Mouse (Mus musculus): ENCODE data around the gene Cdk14. TPM values are rescaled to one million over a fixed set of nuclear protein-coding genes. Genes with fewer than 3 reads are reported as not detected.

Gene Cdk14
- polyA plus RNA-seq, 1 experiment from 2014 or later, result 23.5 TPM

GRCm38 (mm10) chr5:5292830-5293542, 127.1 kb downstream of the Cdk14 start:
- Histone ChIP-seq H3K9me3 (ENCODE audit: control insufficient read depth, low read length) (no peaks in the 10 kb centered on the region), H3K27ac (ENCODE audit: low read depth, low read length) (no peak overlapping the region), H3K4me3 (ENCODE audit: low read depth, low read length) (no peak overlapping the region), H3K36me3 (ENCODE audit: control insufficient read depth, insufficient read depth, low read length) (no peaks in the 10 kb centered on the region), H3K4me2 (ENCODE audit: low read depth, low read length, severe bottlenecking) (no peak overlapping the region), H3K27me3 (ENCODE audit: control insufficient read depth, insufficient read depth, low read length) (no peaks in the 10 kb centered on the region), H3K4me1 (replicated peaks; ENCODE audit: control insufficient read depth, insufficient read depth, low read length) (no peaks in the 10 kb centered on the region), H3K9ac (ENCODE audit: low read length) (no peak overlapping the region)
- WGBS, result 93% methylated on average over 8 of the region's 8 CpGs
- DNase-seq (ENCODE audit: low spot score) (no peak), ATAC-seq (replicated peaks; ENCODE audit: low FRiP score) (no peak)

- Histone ChIP-seq H3K9ac (ENCODE audit: low read length) (no peak overlapping the region), H3K27me3 (ENCODE audit: control insufficient read depth, insufficient read depth, low read length) (no peaks in the 10 kb centered on the region), H3K9me3 (ENCODE audit: control insufficient read depth, low read length) (no peaks in the 10 kb centered on the region), H3K36me3 (ENCODE audit: control insufficient read depth, insufficient read depth, low read length) (no peaks in the 10 kb centered on the region), H3K4me3 (ENCODE audit: low read depth, low read length) (no peak overlapping the region), H3K4me2 (ENCODE audit: low read depth, low read length, severe bottlenecking) (no peak overlapping the region), H3K27ac (ENCODE audit: low read depth, low read length) (no peak overlapping the region), H3K4me1 (replicated peaks; ENCODE audit: control insufficient read depth, insufficient read depth, low read length) (no peaks in the 10 kb centered on the region)
- DNase-seq (ENCODE audit: low spot score) (no peak), ATAC-seq (replicated peaks; ENCODE audit: low FRiP score) (no peak)
- 88% methylated on average over 6 of the region's 6 CpGs for WGBS
These were observed 128.7 kb downstream of the Cdk14 start for GRCm38 (mm10) chr5:5291321-5291991.

GRCm38 (mm10) chr5:5290714-5291113, 129.4 kb downstream of the Cdk14 start:
- ATAC-seq (replicated peaks; ENCODE audit: low FRiP score) (no peak), DNase-seq (ENCODE audit: low spot score) (no peak)
- H3K9me3 ChIP-seq (ENCODE audit: control insufficient read depth, low read length), result no peaks in the 10 kb centered on the region
- H3K36me3 ChIP-seq (ENCODE audit: control insufficient read depth, insufficient read depth, low read length), result no peaks in the 10 kb centered on the region
- H3K9ac ChIP-seq (ENCODE audit: low read length), result no peak overlapping the region
- H3K4me3 ChIP-seq (ENCODE audit: low read depth, low read length), result no peak overlapping the region
- H3K27me3 ChIP-seq (ENCODE audit: control insufficient read depth, insufficient read depth, low read length), result no peaks in the 10 kb centered on the region
- H3K27ac ChIP-seq (ENCODE audit: low read depth, low read length), result no peak overlapping the region
- 82% methylated on average over 4 of the region's 4 CpGs for WGBS
- H3K4me1 ChIP-seq (replicated peaks; ENCODE audit: control insufficient read depth, insufficient read depth, low read length), result no peaks in the 10 kb centered on the region
- no peak overlapping the region for H3K4me2 ChIP-seq (ENCODE audit: low read depth, low read length, severe bottlenecking)

GRCm38 (mm10) chr5:5285876-5286275, 134.2 kb downstream of the Cdk14 start:
- Histone ChIP-seq H3K4me1 (replicated peaks; ENCODE audit: control insufficient read depth, insufficient read depth, low read length) (no peaks in the 10 kb centered on the region), H3K36me3 (ENCODE audit: control insufficient read depth, insufficient read depth, low read length) (no peaks in the 10 kb centered on the region), H3K9me3 (ENCODE audit: control insufficient read depth, low read length) (no peaks in the 10 kb centered on the region), H3K27me3 (ENCODE audit: control insufficient read depth, insufficient read depth, low read length) (no peaks in the 10 kb centered on the region), H3K4me3 (ENCODE audit: low read depth, low read length) (no peak overlapping the region), H3K27ac (ENCODE audit: low read depth, low read length) (no peak overlapping the region), H3K4me2 (ENCODE audit: low read depth, low read length, severe bottlenecking) (no peak overlapping the region), H3K9ac (ENCODE audit: low read length) (no peak overlapping the region)
- WGBS, result 90% methylated on average over 3 of the region's 3 CpGs
- ATAC-seq (replicated peaks; ENCODE audit: low FRiP score) (no peak), DNase-seq (ENCODE audit: low spot score) (no peak)

- 91% methylated on average over 5 of the region's 5 CpGs for WGBS
- no peak overlapping the region for H3K4me2 ChIP-seq (ENCODE audit: low read depth, low read length, severe bottlenecking)
- no peaks in the 10 kb centered on the region for H3K36me3 ChIP-seq (ENCODE audit: control insufficient read depth, insufficient read depth, low read length)
- ATAC-seq (replicated peaks; ENCODE audit: low FRiP score), result no peak
- H3K27me3 ChIP-seq (ENCODE audit: control insufficient read depth, insufficient read depth, low read length), result no peaks in the 10 kb centered on the region
- H3K4me3 ChIP-seq (ENCODE audit: low read depth, low read length), result no peak overlapping the region
- no peaks in the 10 kb centered on the region for H3K9me3 ChIP-seq (ENCODE audit: control insufficient read depth, low read length)
- H3K4me1 ChIP-seq (replicated peaks; ENCODE audit: control insufficient read depth, insufficient read depth, low read length), result no peaks in the 10 kb centered on the region
- no peak overlapping the region for H3K27ac ChIP-seq (ENCODE audit: low read depth, low read length)
- DNase-seq (ENCODE audit: low spot score), result no peak
- no peak overlapping the region for H3K9ac ChIP-seq (ENCODE audit: low read length)
These were observed 135.6 kb downstream of the Cdk14 start for GRCm38 (mm10) chr5:5284531-5284930.

GRCm38 (mm10) chr5:5283756-5284430, 136.2 kb downstream of the Cdk14 start:
- no peak for ATAC-seq (replicated peaks; ENCODE audit: low FRiP score)
- no peak overlapping the region for H3K27ac ChIP-seq (ENCODE audit: low read depth, low read length)
- H3K9me3 ChIP-seq (ENCODE audit: control insufficient read depth, low read length), result no peaks in the 10 kb centered on the region
- H3K4me2 ChIP-seq (ENCODE audit: low read depth, low read length, severe bottlenecking), result no peak overlapping the region
- no peak overlapping the region for H3K9ac ChIP-seq (ENCODE audit: low read length)
- H3K4me1 ChIP-seq (replicated peaks; ENCODE audit: control insufficient read depth, insufficient read depth, low read length), result no peaks in the 10 kb centered on the region
- 90% methylated on average over 6 of the region's 6 CpGs for WGBS
- H3K4me3 ChIP-seq (ENCODE audit: low read depth, low read length), result no peak overlapping the region
- no peak for DNase-seq (ENCODE audit: low spot score)
- H3K27me3 ChIP-seq (ENCODE audit: control insufficient read depth, insufficient read depth, low read length), result no peaks in the 10 kb centered on the region
- no peaks in the 10 kb centered on the region for H3K36me3 ChIP-seq (ENCODE audit: control insufficient read depth, insufficient read depth, low read length)

- ATAC-seq (replicated peaks; ENCODE audit: low FRiP score) (no peak), DNase-seq (ENCODE audit: low spot score) (no peak)
- Histone ChIP-seq H3K4me2 (ENCODE audit: low read depth, low read length, severe bottlenecking) (no peak overlapping the region), H3K27ac (ENCODE audit: low read depth, low read length) (no peak overlapping the region), H3K27me3 (ENCODE audit: control insufficient read depth, insufficient read depth, low read length) (no peaks in the 10 kb centered on the region), H3K9me3 (ENCODE audit: control insufficient read depth, low read length) (no peaks in the 10 kb centered on the region), H3K36me3 (ENCODE audit: control insufficient read depth, insufficient read depth, low read length) (no peaks in the 10 kb centered on the region), H3K4me1 (replicated peaks; ENCODE audit: control insufficient read depth, insufficient read depth, low read length) (no peaks in the 10 kb centered on the region), H3K9ac (ENCODE audit: low read length) (no peak overlapping the region), H3K4me3 (ENCODE audit: low read depth, low read length) (no peak overlapping the region)
- WGBS, result 91% methylated on average over 5 of the region's 5 CpGs
These were observed 137.7 kb downstream of the Cdk14 start for GRCm38 (mm10) chr5:5282425-5282824.

- no peak overlapping the region for H3K4me2 ChIP-seq (ENCODE audit: low read depth, low read length, severe bottlenecking)
- H3K27me3 ChIP-seq (ENCODE audit: control insufficient read depth, insufficient read depth, low read length), result no peaks in the 10 kb centered on the region
- no peak overlapping the region for H3K9ac ChIP-seq (ENCODE audit: low read length)
- H3K36me3 ChIP-seq (ENCODE audit: control insufficient read depth, insufficient read depth, low read length), result no peaks in the 10 kb centered on the region
- 58% methylated on average over 2 of the region's 2 CpGs for WGBS
- DNase-seq (ENCODE audit: low spot score) (no peak), ATAC-seq (replicated peaks; ENCODE audit: low FRiP score) (peak; percentile 44; the same call in 1 of the 2 replicates)
- no peak overlapping the region for H3K27ac ChIP-seq (ENCODE audit: low read depth, low read length)
- no peak overlapping the region for H3K4me3 ChIP-seq (ENCODE audit: low read depth, low read length)
- H3K9me3 ChIP-seq (ENCODE audit: control insufficient read depth, low read length), result no peaks in the 10 kb centered on the region
- H3K4me1 ChIP-seq (replicated peaks; ENCODE audit: control insufficient read depth, insufficient read depth, low read length), result 0 out of 2 replicates have a peak, but pooled peaks cover 4% of the 10 kb centered on the region
These were observed 144.8 kb downstream of the Cdk14 start for GRCm38 (mm10) chr5:5275321-5275720.

All from forebrain, embryonic 11.5 days (tissue).